Mouse (Mus musculus) common myeloid progenitor, adult 5-6 weeks (primary cell): ENCODE results near the gene Aga. TPM values are rescaled to one million over a fixed set of nuclear protein-coding genes. Genes with fewer than 3 reads are reported as not detected.
"Not testable (repeated sequence)": the region's sequence is repeated elsewhere in the genome, so short reads cannot be mapped to it uniquely, and the experiment has no call there.

ENCODE experiments used
- ATAC-seq: replicated peaks from 2 replicates; pipeline ENCODE4 v1.8.0; 2016; ENCODE audit warnings: low read depth, mild to moderate bottlenecking, moderate TSS enrichment, inconsistent platforms; ENCODE audit not compliant: poor library complexity, severe bottlenecking
- total RNA-seq: library from RNA; stranded (forward); fragments of 200-1000, 187-1606 nt; gene quantifications from 2 replicates; pipeline ENCODE4 v1.2.3, GENCODE M21; 2017

Gene Aga
- 14.7 and 25.2 TPM in 2 replicates for total RNA-seq

DNA sequence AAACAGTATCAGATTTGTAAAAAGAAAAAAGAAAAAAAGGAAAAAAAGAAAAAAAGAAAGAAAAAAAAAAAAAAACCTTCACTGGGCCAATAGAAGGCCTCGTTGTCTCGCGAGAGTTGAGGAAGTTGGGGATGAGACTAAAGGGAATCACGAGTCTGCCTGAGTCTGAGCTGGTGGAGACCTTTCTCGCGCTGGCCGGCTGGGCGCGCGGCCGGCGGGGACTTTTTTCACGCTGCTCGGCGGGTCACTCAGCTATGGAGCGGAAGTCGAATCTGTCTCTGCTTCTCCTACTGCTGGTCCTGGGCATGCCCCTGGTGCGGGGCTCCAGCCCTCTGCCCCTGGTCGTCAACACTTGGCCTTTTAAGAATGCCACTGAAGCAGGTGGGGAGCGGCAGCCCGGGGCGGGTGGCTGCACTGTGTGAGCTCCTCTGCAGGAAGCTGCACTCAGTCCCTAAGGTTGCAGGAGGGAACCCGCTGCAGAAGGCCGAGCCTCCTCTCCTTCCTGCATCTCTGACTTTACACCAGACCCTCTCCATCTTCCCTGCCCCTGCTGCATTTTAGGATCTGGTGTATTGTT lies at the start of gene Aga:
Gene Aga (plus strand): TSS at position 177 of the 577 bp plus-strand sequence.
- ATAC-seq, result peak; percentile 99

DNA sequence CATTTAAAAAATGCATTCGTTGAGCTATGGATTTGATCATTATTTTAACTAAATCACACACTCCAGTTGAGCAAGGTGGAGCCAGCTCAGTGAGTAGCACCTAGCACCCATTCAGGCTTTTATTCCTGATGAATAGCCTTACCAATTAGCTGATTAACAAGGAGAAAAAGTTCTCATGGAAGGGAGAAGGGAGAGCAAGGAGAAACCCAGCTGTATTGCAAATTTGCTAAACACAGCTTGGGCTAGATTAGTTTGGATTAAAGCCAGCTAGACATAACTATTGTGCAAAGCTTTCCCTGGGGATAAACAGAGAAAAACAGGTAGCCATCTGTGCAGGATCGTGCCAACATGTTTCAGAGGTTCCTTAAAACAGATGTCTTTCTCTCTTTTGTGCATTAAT lies 22.5 kb upstream of the Aga start:
- no peak for ATAC-seq

DNA sequence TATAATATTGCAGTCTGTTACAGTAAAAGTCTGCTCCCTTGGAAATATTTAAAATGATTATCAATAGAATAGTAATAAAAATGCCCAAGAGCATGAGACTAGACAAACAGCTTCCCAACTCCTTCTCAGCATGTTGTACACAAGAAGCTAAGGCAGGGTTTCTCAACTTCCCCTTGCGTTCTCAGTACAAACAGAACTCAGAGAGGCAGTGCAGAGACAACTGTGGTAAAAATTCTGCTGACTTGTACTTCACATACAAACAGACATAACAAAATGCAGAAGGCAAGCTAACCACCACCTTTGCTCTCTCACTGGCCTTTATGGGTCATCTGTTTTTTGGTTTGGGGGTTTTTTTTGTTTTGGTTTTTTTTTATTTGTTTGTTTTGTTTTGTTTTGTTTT lies 15.3 kb upstream of the Aga start:
- no peak; the same call in 1 of the 2 replicates for ATAC-seq

DNA sequence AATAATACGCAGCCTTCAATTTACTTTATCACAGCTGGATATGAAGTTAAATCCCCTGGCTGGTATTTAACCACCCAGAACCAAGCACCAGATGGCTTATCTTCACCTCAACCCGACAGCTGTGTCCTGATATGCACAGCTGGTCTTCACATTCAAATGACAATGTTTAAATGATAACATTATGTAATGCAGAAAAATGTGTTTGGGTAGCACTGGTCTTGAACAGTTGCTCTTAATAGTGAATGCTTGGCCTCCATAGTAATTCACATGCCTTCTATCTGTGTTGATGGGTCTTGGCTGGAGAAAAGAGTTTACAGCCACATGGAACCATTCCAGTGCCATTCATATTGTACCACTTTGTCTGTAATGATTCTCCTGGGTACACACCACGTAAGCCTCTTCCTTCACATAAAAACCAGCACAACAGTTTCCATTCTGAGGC lies 14.6 kb upstream of the Aga start:
- no peak for ATAC-seq

DNA sequence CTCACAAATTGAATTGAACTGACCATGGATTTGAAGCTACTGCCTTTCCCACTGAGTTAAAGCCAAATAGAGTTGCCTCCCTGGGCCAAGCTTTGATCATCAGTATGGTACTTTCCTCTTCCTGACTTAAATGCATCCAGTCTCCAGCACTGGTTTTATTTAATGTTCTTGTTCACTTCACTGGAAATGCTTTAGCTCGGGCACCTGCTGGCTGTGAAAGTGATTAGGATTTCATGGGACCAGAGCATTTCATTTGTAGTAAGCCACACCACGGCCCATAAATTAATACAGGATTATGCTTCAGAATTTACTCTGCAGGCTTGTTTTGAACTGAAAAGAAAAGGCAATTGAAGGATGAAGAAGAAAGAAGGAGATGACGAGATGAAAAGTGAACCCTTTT lies 26.5 kb downstream of the Aga start:
- ATAC-seq, result not testable (repeated sequence)

DNA sequence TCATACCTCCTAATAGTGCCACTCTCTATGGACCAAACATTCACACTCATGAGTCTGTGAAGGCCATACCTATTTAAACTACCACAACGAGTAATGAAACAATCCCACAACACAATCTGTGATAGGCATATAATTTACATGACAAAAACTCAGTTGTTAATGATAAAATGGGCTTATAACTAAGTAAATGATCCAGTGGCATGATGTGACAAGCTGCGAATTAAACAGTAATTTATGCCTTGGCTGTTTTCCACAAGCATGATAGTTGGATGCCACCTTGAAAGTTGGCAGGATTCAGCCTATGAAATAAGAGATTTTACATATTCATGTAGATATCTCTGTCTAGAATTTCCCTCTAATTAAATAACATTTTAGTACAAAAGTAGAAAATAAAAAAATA lies 28.1 kb downstream of the Aga start:
- no peak for ATAC-seq

DNA sequence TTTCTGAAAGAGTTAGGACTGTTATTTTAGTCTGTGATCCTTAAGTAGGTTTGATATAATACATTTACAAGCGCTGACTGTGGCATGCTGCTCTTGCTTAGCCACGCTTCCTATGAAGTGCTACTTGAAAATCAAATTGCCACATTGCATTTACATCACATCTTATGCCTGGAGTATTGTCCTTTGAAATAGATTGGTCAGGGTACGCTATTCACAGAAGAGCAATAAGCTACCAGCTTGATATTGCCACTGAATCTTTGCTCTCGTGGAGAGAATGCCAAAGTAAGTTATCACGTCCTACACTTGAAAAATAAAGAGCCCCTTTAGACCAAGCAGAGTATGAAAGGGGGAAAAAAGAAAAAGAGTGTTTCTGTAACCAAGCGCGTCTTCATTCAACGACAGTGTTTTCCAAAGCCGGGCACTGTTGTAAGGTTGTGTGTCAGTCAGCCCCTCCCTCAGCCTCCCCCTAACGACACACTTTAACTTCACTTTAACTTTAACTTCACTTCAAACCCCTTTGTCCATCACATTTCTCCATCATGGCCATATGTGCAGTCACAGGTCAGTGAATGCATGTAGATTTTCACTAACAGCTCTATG lies 51.0 kb downstream of the Aga start:
- no peak for ATAC-seq

DNA sequence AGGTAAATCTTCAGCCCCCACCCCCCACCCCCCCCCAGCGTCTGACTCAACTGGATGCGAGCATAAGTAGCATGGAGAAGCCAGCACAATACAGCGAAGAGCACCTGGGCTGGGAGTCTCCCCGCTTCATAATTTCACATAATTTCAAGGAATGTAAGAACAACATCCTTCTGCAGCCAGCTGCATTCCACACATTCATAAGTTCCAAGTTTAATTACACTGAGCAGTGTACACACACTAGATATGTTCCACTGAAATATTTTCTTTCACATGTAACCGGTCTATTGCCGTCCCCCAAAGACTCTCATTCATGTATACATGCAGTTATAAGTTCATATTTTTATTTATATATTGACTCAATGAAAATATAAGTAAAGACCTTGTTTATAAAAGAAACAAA lies 54.7 kb downstream of the Aga start:
- no peak for ATAC-seq

Other genes with a start within 250 kb of the Aga start
- 29.2 and 35.9 TPM in 2 replicates for gene Neil3, start 127.3 kb downstream of the Aga start, total RNA-seq